13 mouse cellular contexts compared by ENCODE assay signal in the genomic region with DNA sequence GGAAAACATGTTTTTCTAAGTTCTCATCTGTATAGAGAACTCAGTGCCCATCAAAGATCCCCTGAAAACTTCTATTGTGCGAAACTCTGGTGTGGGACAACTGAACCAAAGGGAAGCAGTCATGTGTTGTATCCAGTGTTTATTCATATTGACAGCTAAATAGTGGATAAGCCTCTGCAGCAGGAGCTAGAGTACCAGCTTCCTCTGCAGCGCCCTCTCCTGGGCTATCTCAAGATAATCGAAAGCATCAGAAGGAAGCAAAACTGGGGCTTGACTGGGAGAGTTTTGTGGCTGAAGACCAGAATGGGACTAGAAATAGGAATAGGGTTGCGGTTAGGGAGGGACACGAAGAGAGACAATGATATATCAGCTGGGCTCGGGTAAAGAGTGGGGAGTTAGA. TPM values are rescaled to one million over a fixed set of nuclear protein-coding genes. Genes with fewer than 3 reads are reported as not detected.
DNase-seq lines count a peak whose midpoint lies in the region; ATAC-seq lines count a peak whose summit lies in the region.
"Had no signal": no experiment of that assay in that cellular context is flagged by ENCODE, and none has a peak within 500 bp of the region (broad histone marks: within the 10 kb centered on the region; RNA-seq: fewer than 3 reads in every experiment).

No protein-coding gene starts in this region.

- H3K27me3 ChIP-seq in embryonic facial prominence, embryonic 11.5 days (ENCODE audit: control insufficient read depth, insufficient read depth, low read length) = no peaks in the 10 kb centered on the region

- no peaks in the 10 kb centered on the region for H3K9me3 ChIP-seq in embryonic facial prominence, embryonic 11.5 days (replicated peaks; ENCODE audit: control insufficient read depth, low read length)

- intact Hi-C loops in left cerebral cortex, postnatal 14 days (cut with DNase I) = no loop called here

- no peak overlapping the region for H3K27ac ChIP-seq in embryonic facial prominence, embryonic 11.5 days (replicated peaks; ENCODE audit: low read depth, low read length)

- ATAC-seq in embryonic facial prominence, embryonic 11.5 days (replicated peaks; ENCODE audit: insufficient number of reproducible peaks, low FRiP score, low TSS enrichment, low read depth) = no peak
- no peak; the same call in 1 of the 2 replicates for ATAC-seq in megakaryocyte progenitor cell, adult 5-6 weeks (replicated peaks; ENCODE audit: poor library complexity)
- ATAC-seq: midbrain, embryonic 16.5 days had no signal

- H3K36me3 ChIP-seq in embryonic facial prominence, embryonic 11.5 days (replicated peaks; ENCODE audit: control insufficient read depth, insufficient read depth, low read depth, low read length) = no peaks in the 10 kb centered on the region

- H3K4me2 ChIP-seq in embryonic facial prominence, embryonic 11.5 days (ENCODE audit: low read depth, low read length) = no peak overlapping the region

- peak; percentile 5 to 26 for DNase-seq in adrenal gland, adult 18-20 months (ENCODE audit: low spot score in 2 of 2)
- DNase-seq in adrenal gland, postnatal 4 days (ENCODE audit: low spot score in 2 of 2) = no peak
- peak; percentile 6 to 8 for DNase-seq in left cerebral cortex, postnatal 14 days (ENCODE audit: low spot score in 2 of 2)
- no peak for DNase-seq in left cerebral cortex, adult 8-10 months (ENCODE audit: low spot score in 2 of 2)
- peak; percentile 25 for DNase-seq in ES-CJ7 (ENCODE audit: low read depth, low spot score)
- DNase-seq in embryonic facial prominence, embryonic 11.5 days (ENCODE audit: low spot score) = peak; percentile 8
- DNase-seq in spleen, postnatal 14 days (ENCODE audit: low spot score in 2 of 2) = no peak

- H3K4me1 ChIP-seq in embryonic facial prominence, embryonic 11.5 days (ENCODE audit: control insufficient read depth, insufficient read depth, low read length) = no peaks in the 10 kb centered on the region

- H3K4me3 ChIP-seq in embryonic facial prominence, embryonic 11.5 days (ENCODE audit: low read depth, low read length) = no peak overlapping the region

- WGBS in embryonic facial prominence, embryonic 11.5 days = 49% methylated on average over 6 of the region's 6 CpGs

- H3K9ac ChIP-seq in embryonic facial prominence, embryonic 11.5 days (replicated peaks; ENCODE audit: low read length) = no peak overlapping the region

RNA-seq across cellular contexts. Expression of gene Acsm4, which starts 18.9 kb away (rescaled TPM):
- total RNA-seq in adrenal gland, adult 18-20 months (2021) = not detected
- total RNA-seq in adrenal gland, postnatal 4 days (2021) = not detected
- total RNA-seq in left cerebral cortex, postnatal 14 days (2021) = not detected
- under 1 TPM in 1 of 4 experiments, not detected in 3; 0.23 TPM for total RNA-seq in left cerebral cortex, adult 8-10 months (2022)
- 4.0 and 8.3 TPM in 2 replicates for polyA plus RNA-seq in embryonic facial prominence, embryonic 11.5 days (2014; fragmentation: Nextera tagmentation; extraction: Ambion mirVana)
- total RNA-seq in megakaryocyte progenitor cell, adult 5-6 weeks (2015) = not detected in 2 replicates
- not detected in 2 replicates for total RNA-seq in megakaryocyte progenitor cell, adult 5-6 weeks (2017)
- total RNA-seq: gastrocnemius, adult 18-20 months; layer of hippocampus, adult 8-10 months had no signal
- polyA plus RNA-seq: C2C12; midbrain, embryonic 16.5 days; spleen, adult 2 months had no signal

RNA-seq across cellular contexts. Expression of gene Thumpd1, which starts 49.7 kb away (rescaled TPM):
- 10 to 100 TPM; 30.2 to 30.4 TPM for total RNA-seq in adrenal gland, adult 18-20 months (2021)
- total RNA-seq in adrenal gland, postnatal 4 days (2021) = 10 to 100 TPM; 42.3 to 47.5 TPM
- 10 to 100 TPM; 33.8 to 38.8 TPM for total RNA-seq in left cerebral cortex, postnatal 14 days (2021)
- 10 to 100 TPM; 43.2 to 49.2 (median 48.2) TPM for total RNA-seq in left cerebral cortex, adult 8-10 months (2022)
- polyA plus RNA-seq in embryonic facial prominence, embryonic 11.5 days (2014; fragmentation: Nextera tagmentation; extraction: Ambion mirVana) = 110 and 114 TPM in 2 replicates
- total RNA-seq in megakaryocyte progenitor cell, adult 5-6 weeks (2015) = 40.7 and 42.7 TPM in 2 replicates
- 107 and 127 TPM in 2 replicates for total RNA-seq in megakaryocyte progenitor cell, adult 5-6 weeks (2017)

Comparison
In these comparisons a context has a peak if more than half of its experiments do, and no peak if none do; other contexts are left out.
1. DNase-seq: peak in adrenal gland, adult 18-20 months (2 of 2), left cerebral cortex, postnatal 14 days (2 of 2), ES-CJ7 (single experiment) and embryonic facial prominence, embryonic 11.5 days (single experiment); none in adrenal gland, postnatal 4 days (0 of 2), left cerebral cortex, adult 8-10 months (0 of 2) and spleen, postnatal 14 days (0 of 2).